Mouse (Mus musculus) hindbrain, embryonic 10.5 days (tissue): ENCODE results near the gene Cks1b. TPM values are rescaled to one million over a fixed set of nuclear protein-coding genes. Genes with fewer than 3 reads are reported as not detected.
A peak's percentile ranks its signal among the peaks of the same experiment; 100 is the strongest.

ENCODE experiments used
- DNase-seq: peaks from one replicate; pipeline ENCODE4 v3.0.0-alpha.2; 2017; ENCODE audit warnings: low spot score
- H3K27ac ChIP-seq: fragments of 300-500 bp; sonication (generic); 2 replicates; pipeline ENCODE4 v1.5.1; 2016; ENCODE audit warnings: mild to moderate bottlenecking, moderate library complexity
- H3K27me3 ChIP-seq: fragments of 300-500 bp; sonication (generic); 2 replicates; pipeline ENCODE4 v1.6.1; 2016; ENCODE audit warnings: mild to moderate bottlenecking; ENCODE audit not compliant: poor library complexity, insufficient read depth, severe bottlenecking
- H3K36me3 ChIP-seq: fragments of 300-500 bp; sonication (generic); 2 replicates; pipeline ENCODE4 v1.6.1; 2016; ENCODE audit warnings: mild to moderate bottlenecking, moderate library complexity
- H3K4me1 ChIP-seq: fragments of 300-500 bp; sonication (generic); replicated peaks from 2 replicates; pipeline ENCODE4 v1.6.1; 2016; ENCODE audit warnings: mild to moderate bottlenecking
- H3K4me3 ChIP-seq: fragments of 300-500 bp; sonication (generic); 2 replicates; pipeline ENCODE4 v1.5.1; 2016; ENCODE audit warnings: mild to moderate bottlenecking, moderate library complexity
- H3K9me3 ChIP-seq: fragments of 300-500 bp; sonication (generic); 2 replicates; pipeline ENCODE4 v1.6.1; 2016; ENCODE audit warnings: mild to moderate bottlenecking, moderate library complexity
- WGBS: fragments of 180-500 bp; shearing (Covaris S2); methylation state at CpG from one replicate; pipeline ENCODE4 v1.1.7; 2016; 5-methylcytosine and 5-hydroxymethylcytosine counted together
- polyA plus RNA-seq: library from polyadenylated mRNA; unstranded; fragments of >200 nt; fragmentation: Nextera tagmentation; extraction: Ambion mirVana; gene quantifications from 2 replicates; pipeline ENCODE4 v1.2.1, GENCODE M21; 2016

Cks1b gene
- polyA plus RNA-seq, 1 experiment from 2014 or later: 535 TPM

DNA sequence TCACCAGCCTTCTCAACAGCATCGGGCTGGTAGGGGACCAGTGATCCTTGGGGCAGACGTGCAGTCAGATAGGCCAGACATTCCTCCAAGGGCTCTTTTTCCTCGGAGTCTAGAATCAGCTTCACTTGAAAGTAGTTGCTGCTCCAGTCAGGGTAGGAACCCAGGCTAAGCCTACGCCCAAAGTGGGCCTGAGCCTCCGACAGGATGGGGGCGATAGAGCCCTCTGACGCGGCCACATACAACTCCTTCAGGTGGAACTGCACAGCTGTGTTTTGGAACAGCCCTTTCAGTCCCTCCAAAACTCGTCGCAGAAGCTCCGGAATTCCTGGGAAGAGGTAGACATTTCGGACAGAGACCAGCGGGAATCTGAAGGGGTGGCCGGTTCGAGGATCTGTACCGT lies 9.7 kb downstream of the Cks1b start:
- no peaks in the 10 kb centered on the region for H3K9me3 ChIP-seq
- no peak for DNase-seq
- H3K27ac ChIP-seq: no peak overlapping the region
- H3K36me3 ChIP-seq: peaks cover 55% of the 10 kb centered on the region
- no peak overlapping the region for H3K4me3 ChIP-seq
- H3K4me1 ChIP-seq: peaks cover 21% of the 10 kb centered on the region
- no peaks in the 10 kb centered on the region for H3K27me3 ChIP-seq
- WGBS: 58% methylated on average over 16 of the region's 16 CpGs

DNA sequence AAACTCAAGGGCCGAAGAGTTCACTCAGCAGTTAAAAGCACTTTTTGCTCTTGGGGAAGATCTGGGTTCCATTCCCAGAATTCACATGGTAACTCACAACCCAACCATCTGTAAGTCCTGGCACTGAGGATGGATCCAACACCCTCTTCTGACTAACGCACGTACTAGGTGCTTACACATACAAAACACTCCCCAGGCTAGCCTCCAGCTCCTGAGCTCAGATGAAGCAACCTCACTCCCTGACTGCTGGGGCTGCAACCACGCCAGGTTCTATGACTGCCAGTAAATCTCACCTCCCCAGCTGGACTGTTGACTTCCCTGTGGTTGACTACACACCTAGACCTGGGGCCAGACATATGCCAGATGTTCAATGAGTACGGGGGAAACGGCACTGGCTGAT lies 11.3 kb downstream of the Cks1b start:
- no peaks in the 10 kb centered on the region for H3K27me3 ChIP-seq
- 92% methylated on average over 6 of the region's 6 CpGs for WGBS
- H3K36me3 ChIP-seq: peaks cover 63% of the 10 kb centered on the region
- no peak for DNase-seq
- peaks cover 17% of the 10 kb centered on the region for H3K4me1 ChIP-seq
- H3K4me3 ChIP-seq: no peak overlapping the region
- no peaks in the 10 kb centered on the region for H3K9me3 ChIP-seq
- no peak overlapping the region for H3K27ac ChIP-seq

DNA sequence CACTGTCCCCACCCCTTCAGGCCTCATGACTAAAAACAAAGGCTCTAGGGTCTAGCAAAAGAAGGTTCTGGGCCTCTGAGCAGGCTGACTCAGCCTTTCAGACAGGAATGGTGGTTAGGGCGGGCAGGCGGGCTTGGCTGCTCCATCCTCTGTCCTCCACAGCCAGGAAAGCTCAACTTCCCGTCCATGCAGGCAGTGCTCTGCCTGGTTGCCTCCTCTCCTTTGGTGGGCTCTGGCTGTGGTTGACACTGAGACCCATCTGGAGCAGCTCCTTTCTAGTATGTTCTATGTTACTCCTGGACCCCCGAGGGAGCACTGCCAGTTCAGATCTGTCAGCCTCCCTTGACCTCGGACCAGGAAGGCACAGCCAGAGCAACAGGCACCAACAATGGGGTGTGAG lies 15.5 kb downstream of the Cks1b start, which contains the start of gene Lenep:
Gene Lenep, minus strand, starts transcription at position 101 of the 400 bp plus-strand sequence.
- H3K4me1 ChIP-seq: no peaks in the 10 kb centered on the region
- no peaks in the 10 kb centered on the region for H3K27me3 ChIP-seq
- no peak for DNase-seq
- no peak within 1 kb of the TSS for H3K27ac ChIP-seq
- WGBS: 68% methylated on average over 5 of the region's 5 CpGs
- H3K4me3 ChIP-seq: no peak within 1 kb of the TSS
- peaks cover 66% of the 10 kb centered on the region for H3K36me3 ChIP-seq
- no peaks in the 10 kb centered on the region for H3K9me3 ChIP-seq

DNA sequence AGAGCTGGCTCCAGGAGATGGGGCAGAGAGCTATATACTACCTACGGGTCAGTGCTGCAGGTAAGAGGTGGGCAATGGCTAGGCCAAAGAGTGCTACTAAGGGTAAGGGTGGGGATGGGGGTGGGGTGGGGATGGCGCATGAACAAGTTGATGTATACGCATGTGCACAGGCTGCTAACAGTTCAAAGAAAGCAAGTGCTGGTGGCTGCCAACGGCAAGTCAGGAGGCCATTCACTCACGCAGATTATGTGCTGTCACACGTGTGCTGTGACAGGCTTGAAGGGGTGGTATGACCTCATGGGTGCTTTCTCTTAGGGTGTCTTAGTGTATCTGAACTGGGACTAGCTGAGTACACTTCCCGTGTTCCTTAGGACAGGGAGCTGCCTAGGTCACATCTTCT lies 16.9 kb downstream of the Cks1b start:
- H3K36me3 ChIP-seq: peaks cover 56% of the 10 kb centered on the region
- no peaks in the 10 kb centered on the region for H3K9me3 ChIP-seq
- H3K4me1 ChIP-seq: peaks cover 6% of the 10 kb centered on the region
- DNase-seq: no peak
- no peaks in the 10 kb centered on the region for H3K27me3 ChIP-seq
- no peak overlapping the region for H3K4me3 ChIP-seq
- 91% methylated on average over 7 of the region's 7 CpGs for WGBS
- no peak overlapping the region for H3K27ac ChIP-seq

DNA sequence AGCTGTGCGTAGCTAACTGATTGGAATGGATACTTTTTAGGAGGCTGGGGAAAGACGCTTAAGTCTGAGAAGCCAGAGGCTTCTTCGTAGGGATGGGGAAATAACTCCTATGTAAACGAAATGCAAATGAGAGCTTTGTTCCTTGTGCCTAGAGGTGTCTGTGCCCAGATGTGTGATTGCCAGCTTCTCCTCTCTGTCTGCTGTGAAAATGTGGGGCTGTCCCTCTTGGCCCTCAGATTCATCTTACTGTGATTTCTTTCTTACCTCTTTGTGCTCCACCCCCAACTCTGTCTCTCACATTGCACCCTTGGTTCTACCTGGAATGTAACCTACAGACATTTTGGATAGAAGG lies 21.6 kb downstream of the Cks1b start:
- Histone ChIP-seq H3K36me3 (peaks cover 16% of the 10 kb centered on the region; the same call in 1 of the 2 replicates), H3K9me3 (no peaks in the 10 kb centered on the region), H3K27ac (peak overlapping the region; percentile 82), H3K27me3 (peaks cover 25% of the 10 kb centered on the region), H3K4me1 (peaks cover 53% of the 10 kb centered on the region), H3K4me3 (peak overlapping the region; percentile 77)
- WGBS: 2% methylated on average over 4 of the region's 4 CpGs
- DNase-seq: no peak

DNA sequence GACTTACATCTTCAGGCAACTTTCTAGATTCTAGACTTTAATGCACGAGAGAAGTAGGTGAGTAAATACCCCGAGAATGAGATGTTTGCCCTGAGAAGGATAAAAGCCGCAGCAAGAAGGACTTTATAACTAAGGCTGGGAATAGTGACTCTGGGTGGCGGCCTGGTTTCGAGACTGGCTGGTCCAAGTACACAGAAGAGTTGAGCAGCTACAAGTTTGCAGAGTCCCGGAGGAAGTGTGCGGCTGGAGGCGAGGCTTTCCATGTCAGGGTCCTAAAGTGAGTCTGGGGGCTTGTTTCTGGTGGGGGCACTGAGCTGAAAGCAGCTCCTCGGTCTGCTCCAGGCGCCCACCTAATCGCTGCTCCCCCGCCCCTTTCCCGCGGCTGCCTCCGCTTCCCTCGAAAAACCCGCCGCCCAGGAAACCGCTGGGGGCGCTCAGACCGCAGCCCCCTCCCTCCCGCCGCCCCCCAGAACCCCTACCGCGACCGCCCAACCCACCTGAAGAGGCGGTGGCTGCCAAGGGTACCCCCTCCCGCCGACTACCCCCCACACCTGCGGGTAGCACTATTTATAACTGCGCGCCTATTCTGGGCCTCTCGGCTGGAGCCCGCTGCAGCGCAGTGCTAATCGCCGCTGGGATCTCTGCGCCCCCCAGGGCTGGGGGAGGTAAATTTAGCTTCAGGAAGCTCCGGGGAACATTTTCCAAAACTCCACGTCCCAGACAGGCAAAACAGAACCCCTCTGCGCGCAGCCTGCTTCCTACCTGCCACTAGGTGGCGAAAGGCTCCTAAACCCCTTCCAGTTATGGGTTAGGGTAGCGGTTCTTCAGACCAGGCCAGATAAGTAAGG lies 22.2 kb downstream of the Cks1b start:
- H3K9me3 ChIP-seq: no peaks in the 10 kb centered on the region
- under 1% methylated on average over 44 of the region's 44 CpGs for WGBS

DNA sequence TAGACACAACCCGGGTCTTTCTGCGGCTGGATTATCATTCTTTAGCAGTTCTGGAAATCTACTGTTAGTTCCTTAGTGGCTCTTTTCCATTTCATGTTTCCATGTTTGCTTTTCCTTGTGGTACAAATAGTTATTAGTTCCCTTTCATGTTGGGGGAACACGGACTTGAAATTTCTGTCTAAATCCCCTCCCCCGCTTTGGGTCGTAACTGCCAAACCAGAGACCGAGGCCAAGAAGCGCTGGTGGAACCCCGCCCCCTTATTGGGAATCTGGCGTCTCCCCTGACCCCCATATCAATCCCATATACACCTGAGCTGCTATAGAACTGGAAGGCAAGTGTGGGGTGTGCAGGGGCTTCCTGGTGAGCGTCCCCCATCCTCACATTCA lies 22.8 kb downstream of the Cks1b start:
- 0 out of 2 replicates have a peak, but pooled peaks cover 7% of the 10 kb centered on the region for H3K36me3 ChIP-seq
- no peaks in the 10 kb centered on the region for H3K9me3 ChIP-seq
- H3K4me3 ChIP-seq: peak overlapping the region; percentile 77
- peaks cover 36% of the 10 kb centered on the region for H3K27me3 ChIP-seq
- H3K27ac ChIP-seq: peak overlapping the region; percentile 90
- 2% methylated on average over 10 of the region's 10 CpGs for WGBS
- peaks cover 66% of the 10 kb centered on the region for H3K4me1 ChIP-seq
- DNase-seq: no peak

More for the DNA sequence above, 22.2 kb downstream of the Cks1b start:
- peak; percentile 78 for DNase-seq
- H3K4me3 ChIP-seq: peak overlapping the region; percentile 77
- H3K4me1 ChIP-seq: peaks cover 59% of the 10 kb centered on the region
- H3K27ac ChIP-seq: peak overlapping the region; percentile 82
- peaks cover 10% of the 10 kb centered on the region; the same call in 1 of the 2 replicates for H3K36me3 ChIP-seq
- H3K27me3 ChIP-seq: peaks cover 30% of the 10 kb centered on the region

DNA sequence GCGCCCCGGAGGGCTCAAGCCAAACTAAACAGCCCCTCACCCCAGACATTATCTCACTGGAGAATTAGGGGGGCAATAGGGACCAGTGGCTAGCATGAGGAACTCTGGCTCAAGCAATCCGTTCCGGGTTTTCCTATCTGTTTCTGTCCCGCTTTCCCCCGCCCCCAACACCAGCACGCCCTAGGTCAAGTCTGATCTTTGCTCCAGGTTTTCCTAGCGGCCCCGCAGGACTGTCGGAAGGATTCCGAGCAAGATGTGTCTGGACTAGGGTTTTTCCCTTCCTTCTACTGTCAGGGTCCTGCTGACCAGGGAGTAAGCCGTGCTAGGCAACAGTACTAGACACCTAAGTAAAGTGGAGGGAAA lies 23.3 kb downstream of the Cks1b start:
- H3K4me1 ChIP-seq: peaks cover 71% of the 10 kb centered on the region
- H3K9me3 ChIP-seq: no peaks in the 10 kb centered on the region
- DNase-seq: peak; percentile 90
- H3K36me3 ChIP-seq: 0 out of 2 replicates have a peak, but pooled peaks cover 3% of the 10 kb centered on the region
- H3K27ac ChIP-seq: peak overlapping the region; percentile 90
- under 1% methylated on average over 12 of the region's 12 CpGs for WGBS
- H3K27me3 ChIP-seq: peaks cover 41% of the 10 kb centered on the region
- H3K4me3 ChIP-seq: peak overlapping the region; percentile 77

DNA sequence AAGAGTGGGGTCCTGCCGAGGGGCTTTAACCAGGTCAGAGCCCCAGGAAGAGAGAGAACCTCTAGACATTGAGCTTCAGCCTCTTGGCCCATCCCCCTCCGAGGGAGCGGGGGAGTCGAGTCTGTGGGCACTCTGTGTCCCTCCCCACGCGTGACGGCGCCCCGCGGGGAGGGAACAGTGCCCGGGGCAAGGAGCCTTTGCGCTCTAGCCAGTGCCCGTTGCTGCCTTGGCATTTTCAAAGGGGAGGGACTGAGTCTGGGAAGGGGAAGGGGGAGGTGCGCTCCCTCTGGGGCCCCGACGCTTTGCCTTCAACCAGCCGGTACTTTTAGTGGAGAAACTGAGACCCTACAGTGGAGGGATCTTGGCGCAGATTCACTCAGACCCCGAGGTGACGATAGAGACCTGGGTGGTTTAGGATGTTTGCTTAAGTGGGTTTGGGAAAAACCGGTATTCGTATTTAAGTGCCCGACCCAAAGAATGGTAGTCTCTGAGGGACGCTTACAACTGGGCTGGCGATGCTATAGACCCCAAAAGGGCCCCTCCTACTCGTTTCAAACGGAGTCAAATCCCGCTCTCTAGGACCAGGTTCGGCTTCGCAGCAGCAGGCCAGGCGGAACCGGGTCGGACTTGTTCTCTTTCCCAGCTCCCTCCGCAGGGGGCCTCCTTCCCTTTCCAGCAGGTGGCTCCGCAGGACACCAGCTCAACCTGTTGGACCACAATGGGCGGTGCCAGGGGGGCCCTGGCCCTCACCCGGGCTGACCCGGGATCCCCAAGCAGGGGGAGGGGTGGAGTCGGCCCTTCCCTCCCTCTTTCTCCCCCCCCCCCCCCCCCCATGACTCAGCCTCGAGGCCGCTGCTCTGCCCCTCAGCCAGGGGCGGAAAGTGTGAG lies 23.9 kb downstream of the Cks1b start, which contains the start of gene Zbtb7b:
Gene Zbtb7b, minus strand, starts transcription at position 771 of the 888 bp plus-strand sequence.
- H3K36me3 ChIP-seq: 0 out of 2 replicates have a peak, but pooled peaks cover under 1% of the 10 kb centered on the region
- peaks cover 42% of the 10 kb centered on the region for H3K27me3 ChIP-seq
- peaks cover 71% of the 10 kb centered on the region for H3K4me1 ChIP-seq
- DNase-seq: peak; percentile 70
- no peaks in the 10 kb centered on the region for H3K9me3 ChIP-seq
- under 1% methylated on average over 42 of the region's 42 CpGs for WGBS
- peak within 1 kb of the TSS; percentile 77 for H3K4me3 ChIP-seq
- peak within 1 kb of the TSS; percentile 90 for H3K27ac ChIP-seq

DNA sequence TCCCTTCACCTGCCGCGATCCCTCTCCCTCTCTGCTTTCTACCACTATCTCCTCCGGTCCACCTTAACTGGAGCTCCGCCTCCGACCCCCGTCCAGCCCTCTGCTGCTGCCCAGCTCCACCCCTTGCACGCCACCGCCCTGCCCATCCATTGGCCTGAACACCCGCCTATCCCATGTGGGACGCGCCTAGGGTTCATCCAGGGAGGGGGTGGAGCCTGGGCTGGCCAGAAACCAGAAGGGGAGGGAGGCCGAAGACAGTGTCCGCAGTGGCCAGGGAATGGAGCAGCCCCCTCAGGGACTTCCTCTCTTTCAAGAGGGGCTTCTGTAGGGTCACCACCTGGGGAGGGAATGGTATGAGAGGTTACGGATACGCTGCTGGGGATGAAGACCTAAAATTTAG lies 24.6 kb downstream of the Cks1b start:
- under 1% methylated on average over 15 of the region's 15 CpGs for WGBS
- DNase-seq: peak; percentile 98

DNA sequence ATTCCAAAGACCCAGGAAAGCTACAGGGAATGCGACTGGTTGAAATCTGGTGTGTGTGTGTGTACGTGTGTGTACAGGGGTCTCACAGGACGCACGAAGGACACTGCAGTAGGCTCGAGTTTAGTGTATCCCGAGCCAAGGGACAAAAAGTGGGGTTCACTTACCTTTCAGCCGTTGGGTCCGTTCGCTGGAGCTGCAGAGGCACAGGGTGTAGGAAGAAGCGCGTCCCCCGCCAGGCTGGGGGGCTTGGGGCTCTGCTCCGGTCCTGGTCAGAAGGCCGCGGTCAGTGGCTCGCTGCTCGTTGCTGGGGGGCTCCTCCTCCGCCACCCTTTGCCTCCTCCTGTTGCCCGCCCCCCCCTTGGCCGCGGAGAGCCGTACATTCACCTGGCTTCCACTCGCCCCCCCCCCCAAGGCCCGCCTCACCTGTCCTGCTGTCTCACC lies 25.3 kb downstream of the Cks1b start:
- Histone ChIP-seq H3K36me3 (no peaks in the 10 kb centered on the region), H3K27me3 (peaks cover 42% of the 10 kb centered on the region), H3K4me3 (peak overlapping the region; percentile 77), H3K27ac (peak overlapping the region; percentile 90), H3K9me3 (no peaks in the 10 kb centered on the region), H3K4me1 (peaks cover 80% of the 10 kb centered on the region)
- peak; percentile 29 for DNase-seq
- under 1% methylated on average over 23 of the region's 24 CpGs for WGBS

More for the DNA sequence above, 24.6 kb downstream of the Cks1b start:
- Histone ChIP-seq H3K4me1 (peaks cover 73% of the 10 kb centered on the region), H3K27ac (peak overlapping the region; percentile 90), H3K4me3 (peak overlapping the region; percentile 77), H3K9me3 (no peaks in the 10 kb centered on the region), H3K27me3 (peaks cover 42% of the 10 kb centered on the region), H3K36me3 (no peaks in the 10 kb centered on the region)

DNA sequence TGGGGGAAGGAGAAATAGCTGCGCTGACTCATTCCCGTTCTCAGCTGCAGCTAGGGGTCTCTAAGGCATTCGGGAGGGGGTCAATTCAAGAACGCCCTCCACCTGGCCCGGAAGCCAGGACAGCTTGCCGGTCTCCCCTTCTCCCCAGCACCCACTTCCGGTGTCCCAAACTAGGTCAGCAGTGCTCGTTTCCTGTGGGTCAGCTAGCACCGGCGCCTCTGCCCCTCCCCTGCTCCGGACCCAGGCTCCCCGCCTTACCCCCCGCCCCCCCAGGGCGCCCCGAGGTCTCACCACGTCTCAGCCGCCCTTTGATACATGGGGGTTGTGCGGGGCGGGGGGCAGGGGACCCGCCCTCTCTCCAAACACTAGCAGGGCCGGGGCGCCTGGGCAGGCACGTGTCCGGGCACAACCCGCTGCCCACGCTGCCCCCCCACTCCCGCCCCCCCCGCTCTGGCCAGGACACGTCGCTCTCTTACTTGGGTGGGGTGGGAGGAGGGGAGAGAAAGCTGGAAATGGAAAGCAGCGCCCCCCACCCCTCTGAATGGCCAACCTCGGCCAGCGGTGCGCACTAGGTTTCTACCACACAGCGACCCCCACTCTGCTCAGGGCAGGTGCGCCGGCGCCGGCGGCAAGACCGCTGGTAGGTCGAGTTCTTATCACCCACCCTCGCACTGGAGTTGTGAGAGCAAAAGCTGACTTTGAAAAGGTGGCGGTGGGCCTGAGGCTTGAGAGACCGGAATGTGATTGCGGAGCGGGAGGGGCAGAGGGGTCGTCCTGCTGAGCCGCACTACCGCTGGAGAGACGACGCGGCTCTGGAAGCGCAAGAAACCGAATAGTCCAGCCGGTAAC lies 26.3 kb downstream of the Cks1b start:
- H3K9me3 ChIP-seq: no peaks in the 10 kb centered on the region
- under 1% methylated on average over 56 of the region's 56 CpGs for WGBS
- H3K4me1 ChIP-seq: peaks cover 87% of the 10 kb centered on the region
- DNase-seq: peak; percentile 59
- H3K27ac ChIP-seq: peak overlapping the region; percentile 90
- peaks cover 42% of the 10 kb centered on the region for H3K27me3 ChIP-seq
- H3K36me3 ChIP-seq: no peaks in the 10 kb centered on the region
- peak overlapping the region; percentile 77 for H3K4me3 ChIP-seq
